Mouse (Mus musculus) heart, adult 11 months (tissue): ENCODE measurements around the gene Mamdc4.
A peak's percentile ranks its signal among the peaks of the same experiment; 100 is the strongest.

Experiments used
- DNase-seq: peaks from one replicate; pipeline ENCODE4 v3.0.0; 2022

The Mamdc4 gene

DNA sequence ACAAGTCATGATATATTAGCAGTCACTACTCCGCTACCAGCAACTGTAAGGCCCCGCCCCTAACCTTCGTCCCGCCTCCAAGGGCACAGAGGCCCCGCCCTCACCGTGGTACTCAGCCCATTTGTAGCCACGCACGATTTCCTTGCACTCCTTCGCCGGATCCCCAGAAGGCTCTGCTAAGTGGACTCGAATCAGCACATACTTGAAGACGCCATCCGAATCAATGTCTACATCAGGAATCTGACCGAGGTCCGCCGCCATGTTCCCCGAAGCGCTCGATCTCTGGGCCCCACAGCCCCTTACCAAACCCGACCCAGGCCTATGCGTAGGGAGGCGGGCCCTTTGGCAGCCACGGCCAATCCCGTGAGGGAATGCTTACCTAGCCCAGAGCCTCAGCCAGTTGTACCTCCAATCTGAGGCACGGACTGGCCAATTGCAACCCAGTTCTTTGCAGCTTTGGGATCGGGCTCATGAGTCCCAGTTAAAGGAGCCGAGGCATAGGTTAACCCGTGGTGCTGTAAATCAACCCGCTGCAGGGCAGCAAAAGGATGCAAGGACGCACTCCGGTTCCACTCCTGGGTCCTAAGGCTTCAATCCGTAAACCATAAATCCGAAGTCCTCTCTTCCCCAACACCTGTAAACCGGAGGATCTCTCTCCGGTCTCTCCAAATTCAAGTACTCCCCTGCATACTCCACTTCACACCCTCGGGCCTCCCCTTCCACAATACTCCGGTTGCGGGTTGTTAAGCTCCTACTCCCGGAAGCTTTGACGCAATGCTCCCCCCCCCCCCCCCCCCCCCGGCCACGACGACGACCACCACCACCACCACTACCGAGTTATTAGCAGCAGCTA is at the start of gene Mamdc4, which contains the start of gene Phpt1:
TSS of gene Mamdc4 (minus strand) at position 267 of the 853 bp plus-strand sequence.
TSS of gene Phpt1 (minus strand) at position 646 of the 853 bp plus-strand sequence.
- DNase-seq: peak; percentile 100

DNA sequence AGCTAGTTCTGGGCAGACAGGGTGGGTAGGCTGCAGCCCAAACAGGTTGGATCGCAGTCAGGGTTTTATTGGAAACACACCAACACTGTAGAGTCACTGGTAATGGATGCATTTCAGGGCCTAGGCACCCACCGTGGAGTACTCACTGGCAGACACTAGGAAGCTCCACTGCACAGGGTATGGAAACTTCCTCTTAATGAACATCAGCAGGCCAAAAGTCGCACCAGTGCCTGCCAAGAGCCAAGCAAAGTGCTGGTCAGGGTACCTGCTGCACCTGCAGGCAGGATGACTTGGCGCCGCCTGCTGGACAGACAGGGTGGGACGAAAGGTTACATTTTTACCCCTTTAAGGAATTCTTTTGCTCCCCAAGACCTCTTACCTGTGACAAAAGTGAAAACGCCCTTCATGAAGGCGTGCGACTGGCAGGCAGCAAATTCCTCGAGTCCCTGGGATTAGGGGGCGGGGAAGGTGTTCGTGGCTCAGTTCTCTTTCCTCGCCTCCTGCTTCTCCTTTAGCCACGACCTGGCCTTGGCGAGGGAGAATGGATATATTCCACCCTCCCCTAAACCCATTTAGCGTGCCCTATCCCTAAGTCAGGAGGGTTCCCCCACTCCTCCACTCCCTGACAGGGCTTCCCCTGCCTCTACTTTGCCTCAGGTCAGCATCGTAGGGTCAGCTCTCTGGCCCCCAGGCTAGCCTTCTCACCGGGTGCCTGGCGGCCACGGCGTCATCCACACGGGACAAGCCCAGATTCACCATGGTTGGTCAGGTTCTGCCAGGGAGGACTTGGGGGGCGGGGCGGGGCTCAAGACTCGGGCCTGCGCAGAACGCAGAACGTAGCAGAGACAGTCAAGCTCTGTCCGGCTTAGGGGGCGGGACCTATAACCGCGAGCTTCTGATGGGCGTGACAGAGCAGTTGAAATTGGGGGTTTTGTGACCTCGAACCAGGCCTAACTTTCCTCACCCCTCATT is 46.9 kb upstream of the Mamdc4 start, which contains the start of gene Tmem141:
TSS of gene Tmem141 (minus strand) at position 777 of the 972 bp plus-strand sequence.
- DNase-seq: peak; percentile 99

DNA sequence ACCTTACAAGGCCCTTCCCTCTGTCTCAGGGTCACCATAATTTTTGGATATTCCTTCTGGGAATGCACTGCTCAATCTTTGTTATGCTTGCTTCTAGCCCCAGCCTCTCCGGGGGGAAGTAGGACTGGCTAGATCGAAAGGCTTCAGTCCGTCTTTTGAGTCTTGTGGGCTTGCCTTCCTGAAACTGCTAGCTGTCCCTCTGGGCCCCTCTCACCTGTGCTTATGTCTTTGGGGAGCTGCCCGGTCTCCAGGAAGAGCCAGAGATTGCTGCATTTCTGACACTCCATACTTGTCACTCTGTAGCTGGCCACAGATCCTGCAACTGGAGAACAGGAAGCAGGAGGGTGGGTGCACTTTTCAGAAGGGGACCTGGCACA is 46.2 kb upstream of the Mamdc4 start:
- peak; percentile 91 for DNase-seq

DNA sequence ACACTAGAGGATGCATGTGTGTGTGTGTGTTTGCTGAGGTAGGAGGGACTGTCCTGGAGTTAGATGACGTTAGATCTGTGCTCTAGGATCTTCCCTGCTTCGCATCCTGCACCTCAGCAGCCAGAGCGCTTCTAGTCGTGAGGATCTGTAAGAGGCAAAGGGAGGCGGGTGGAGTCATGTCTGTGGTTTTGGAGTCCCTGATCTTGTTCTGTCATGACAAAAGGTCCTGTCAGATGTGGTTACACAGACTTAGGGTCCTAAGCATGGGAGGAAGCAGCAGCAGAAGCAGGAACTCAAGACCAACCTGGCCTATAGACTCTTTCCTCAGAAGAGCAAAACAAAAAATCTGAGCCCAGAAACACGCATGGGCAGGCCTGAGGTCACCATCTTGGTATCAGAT is 45.7 kb upstream of the Mamdc4 start:
- no peak for DNase-seq

DNA sequence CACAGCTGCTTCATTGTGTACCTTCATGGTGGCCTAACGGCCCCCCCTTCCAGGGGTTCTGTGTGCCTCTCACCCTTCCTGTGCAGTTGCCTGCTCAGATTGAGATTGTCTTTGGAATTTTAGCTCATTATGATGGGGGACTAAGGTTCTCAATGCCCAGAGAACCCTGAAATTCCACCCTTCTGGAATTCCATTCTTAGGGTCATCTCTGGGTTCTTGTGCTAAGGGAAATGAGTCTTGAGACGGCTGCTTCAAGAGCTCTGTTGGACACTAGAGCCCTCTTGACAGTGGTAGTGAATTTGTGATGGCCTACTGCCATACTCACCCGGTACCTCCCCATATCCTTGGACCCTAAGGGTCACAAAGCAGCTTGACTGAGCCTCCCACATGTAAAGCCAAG is 42.9 kb upstream of the Mamdc4 start, which contains the start of gene Ccdc183:
TSS of gene Ccdc183 (minus strand) at position 101 of the 400 bp plus-strand sequence.
- no peak for DNase-seq

DNA sequence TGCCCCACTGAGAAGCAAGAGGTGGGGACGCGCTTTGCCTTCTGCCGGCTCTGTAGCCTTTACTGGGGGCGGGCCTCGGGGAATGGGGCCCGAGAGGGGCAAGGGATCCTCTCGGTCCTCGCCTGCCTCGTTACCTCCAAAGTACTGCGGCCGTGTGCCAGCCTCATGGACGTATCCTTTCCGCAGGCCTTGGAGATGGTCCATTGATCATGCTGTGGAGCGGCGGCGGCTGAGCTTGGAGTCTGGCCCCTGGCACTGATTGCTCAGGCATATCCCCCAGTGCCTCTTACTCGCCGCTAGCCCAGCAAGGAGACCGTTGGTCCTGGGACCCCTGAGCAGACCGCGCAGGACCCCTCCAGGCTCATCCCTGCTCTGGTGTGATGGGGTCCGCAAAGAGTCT is 41.8 kb upstream of the Mamdc4 start:
- no peak for DNase-seq

DNA sequence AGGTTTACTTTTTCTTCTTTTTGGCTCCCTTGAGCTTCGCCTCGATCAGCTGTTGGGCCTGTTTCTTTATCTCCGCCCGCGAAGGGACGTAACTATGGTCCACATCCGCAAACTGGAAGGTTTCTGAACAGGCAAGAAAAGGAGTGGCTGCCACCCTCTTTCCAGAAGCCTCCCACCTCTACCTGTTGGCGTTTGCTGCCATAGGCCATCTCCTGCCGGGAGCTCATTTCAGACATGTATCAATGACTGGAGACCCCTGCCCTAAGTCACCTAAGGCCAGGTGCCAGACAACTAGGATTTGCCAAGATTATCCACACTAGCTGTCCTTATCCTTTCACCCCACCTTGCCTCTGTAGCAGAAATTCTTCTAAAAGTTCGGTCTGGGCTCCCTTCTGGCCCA is 34.0 kb upstream of the Mamdc4 start:
- DNase-seq: no peak

DNA sequence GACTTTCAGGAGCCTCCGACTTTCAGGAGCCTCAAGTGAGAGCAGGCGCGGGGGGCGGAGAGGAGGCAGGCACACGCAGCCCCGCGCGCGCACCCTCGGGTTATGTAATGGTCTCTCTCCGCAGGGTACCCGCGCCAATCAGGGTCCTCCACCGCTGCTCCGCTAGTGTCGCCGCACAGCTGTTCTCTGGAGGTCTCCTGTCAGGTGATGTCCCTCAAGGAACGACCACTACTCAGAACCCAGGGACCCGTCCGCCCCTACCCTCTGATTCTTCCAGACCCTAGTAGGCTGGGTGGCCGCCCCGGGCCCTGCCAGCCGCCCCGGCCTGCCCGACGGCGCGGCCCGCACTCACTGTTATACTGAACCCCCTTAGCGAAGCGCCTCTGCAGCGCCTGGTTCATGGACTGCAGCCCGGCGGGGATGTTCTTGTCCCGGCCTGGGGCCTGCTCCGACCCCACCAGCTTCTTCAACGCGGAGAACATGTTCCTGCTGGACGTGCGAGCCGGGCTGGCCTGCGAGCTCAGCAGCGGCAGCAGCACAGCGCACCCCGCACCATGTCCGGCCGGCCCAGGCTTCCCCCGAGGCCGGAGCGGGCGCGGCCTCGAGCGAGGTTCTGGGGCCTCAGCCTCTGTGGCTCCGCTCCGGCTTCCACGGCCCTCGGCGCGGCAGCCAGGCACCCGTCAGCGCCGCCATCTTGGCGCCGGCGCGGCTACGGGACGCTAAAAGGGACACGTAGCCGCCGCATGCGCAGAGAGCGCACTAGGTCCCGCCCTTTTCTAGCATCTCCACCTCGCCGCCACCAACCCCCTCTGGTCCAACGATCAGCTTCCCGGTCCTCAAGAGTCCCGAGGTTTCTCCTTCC is 33.3 kb upstream of the Mamdc4 start, which contains the start of gene Rabl6:
TSS of gene Rabl6 (minus strand) at position 761 of the 862 bp plus-strand sequence.
- peak; percentile 99 for DNase-seq

DNA sequence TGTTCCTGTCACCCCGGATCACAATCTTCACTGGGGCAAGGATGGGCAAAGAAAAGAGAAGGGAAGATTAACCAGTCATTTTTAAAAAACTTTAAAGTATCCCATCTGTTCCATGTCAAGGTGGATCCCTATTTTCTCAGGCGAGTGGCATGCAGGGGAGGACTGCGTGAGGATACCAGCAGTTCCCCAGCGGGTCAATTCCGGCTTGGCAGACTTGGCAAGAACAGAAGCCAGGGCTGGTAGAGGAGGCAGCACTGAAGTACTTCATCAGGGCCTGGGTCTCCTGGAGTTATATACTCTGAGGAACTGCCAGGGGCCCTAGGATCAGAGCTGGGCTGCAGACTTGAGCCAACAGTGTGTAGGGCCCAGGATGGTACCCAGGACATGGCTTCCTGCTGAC is 27.9 kb upstream of the Mamdc4 start:
- DNase-seq: no peak

DNA sequence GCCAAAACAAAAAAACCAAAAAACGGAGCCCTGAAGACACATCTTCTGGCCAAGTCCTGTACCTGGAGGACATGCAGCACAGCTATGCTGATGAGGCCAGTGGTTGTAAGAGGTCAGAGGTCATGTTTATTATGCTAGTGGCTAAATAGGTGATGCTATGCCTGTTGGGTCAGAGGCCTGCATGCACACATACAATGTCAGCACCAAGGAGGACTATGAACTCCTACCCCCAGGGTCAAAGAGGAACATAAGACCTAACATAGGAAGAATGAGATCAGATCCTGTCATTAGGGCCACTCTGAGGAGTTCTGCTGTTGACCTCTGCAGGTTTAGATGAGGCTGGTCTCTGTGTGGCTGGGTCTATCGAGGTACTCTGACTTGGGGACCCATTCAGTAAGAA is 25.4 kb upstream of the Mamdc4 start:
- no peak for DNase-seq

DNA sequence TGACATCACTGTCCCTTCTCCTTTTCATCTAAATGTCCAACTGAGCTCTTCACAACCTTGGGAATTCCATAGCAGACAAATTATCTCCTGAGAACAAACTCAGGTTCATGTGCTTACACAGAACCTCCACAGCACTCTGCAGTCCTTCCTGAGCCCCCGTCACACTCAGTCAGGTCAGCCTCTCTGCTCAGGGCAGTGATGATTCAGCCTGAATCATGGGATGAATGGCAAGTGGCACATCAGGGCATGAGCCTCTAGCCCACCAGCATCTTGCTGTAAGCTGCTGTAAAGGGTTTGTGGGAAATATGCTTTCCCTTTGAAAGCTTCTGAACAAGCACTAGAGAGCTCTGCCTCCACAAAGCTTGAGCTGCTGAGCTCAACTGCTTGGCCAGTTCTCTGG is 24.1 kb upstream of the Mamdc4 start:
- no peak for DNase-seq

DNA sequence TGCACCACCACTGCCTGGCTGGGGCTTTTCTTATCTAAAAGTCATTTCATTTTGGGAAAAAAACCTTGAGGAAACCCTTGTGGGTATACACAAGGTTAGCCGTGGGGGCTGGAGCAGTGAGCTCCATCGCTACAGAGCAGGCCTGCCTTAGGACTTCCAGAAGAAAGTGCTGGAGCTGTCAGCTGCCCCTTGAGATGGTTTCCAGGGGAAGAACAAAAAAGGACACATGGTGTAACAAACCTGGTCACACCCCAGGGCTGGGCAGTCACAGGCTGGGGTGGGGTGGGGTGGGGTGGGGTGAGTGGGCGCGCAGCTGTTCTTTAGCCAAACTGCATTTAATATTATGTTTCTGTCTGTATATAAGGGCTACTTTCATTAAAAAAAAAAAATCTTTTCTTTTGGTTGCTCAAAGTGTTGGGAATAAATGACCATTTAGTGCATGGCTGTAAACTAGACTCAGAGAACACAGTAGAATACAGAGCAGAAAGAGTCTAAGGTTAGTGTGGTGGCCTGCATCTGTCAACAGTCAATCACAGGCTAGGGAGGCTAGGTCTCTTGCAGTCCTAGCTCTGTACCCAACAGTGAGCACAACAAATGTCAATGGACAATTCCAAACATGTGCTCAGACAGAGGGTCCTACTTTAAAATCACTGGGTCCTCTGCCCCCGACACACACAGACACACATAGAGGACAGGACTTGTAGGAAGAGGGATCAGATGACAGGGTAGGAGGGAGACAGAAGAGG is 22.3 kb upstream of the Mamdc4 start:
- DNase-seq: no peak

DNA sequence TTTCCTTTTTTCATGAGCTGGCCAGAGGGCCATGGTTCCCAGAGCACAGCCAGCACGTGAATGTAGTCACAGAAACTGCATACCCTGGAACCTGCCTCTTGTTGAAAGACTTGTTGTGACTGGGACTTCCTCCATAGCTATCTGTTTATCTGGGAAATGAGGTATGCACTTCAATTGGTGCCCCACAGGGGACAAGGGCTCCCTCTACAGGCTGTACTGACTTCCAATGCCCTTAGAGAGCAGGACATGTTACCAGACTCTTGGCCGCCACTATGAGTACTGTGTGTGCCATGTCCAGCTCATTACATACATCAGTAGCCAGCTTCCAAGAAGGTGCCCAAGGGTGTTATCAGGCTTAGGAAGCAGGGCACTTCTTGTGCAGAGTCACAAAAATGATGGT is 17.2 kb upstream of the Mamdc4 start:
- DNase-seq: peak; percentile 84

DNA sequence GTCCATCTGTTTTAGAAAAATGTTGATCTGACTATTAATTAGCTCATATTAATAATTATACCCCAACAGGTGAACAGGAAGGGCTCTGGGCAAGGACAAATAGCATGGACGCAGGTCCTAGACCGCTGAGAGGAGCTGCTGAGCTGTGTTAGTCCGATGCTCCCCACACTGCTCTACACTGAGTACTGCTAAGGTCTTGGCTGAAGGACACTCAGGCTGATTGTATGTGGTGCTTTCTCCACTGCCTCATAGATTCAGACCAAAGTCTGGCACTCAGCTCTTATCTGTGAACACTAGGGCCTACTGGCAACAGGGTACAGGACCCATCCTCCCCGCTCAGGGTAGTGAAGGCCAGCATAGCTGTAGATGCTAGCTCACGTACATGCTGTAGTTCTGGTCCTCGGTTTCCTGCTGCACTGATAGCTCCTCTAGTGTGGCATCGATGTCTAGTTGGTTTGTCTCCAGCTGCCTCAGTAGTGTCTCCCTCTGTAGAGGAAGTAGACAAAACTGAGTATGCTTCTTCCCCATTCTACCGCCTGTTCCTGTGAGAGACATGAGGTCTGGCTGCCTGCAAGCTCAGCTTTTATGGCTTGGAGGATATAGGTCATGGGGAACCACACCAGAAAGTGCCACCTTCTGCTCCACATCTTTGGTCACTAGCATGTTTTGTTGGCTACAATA is 13.7 kb upstream of the Mamdc4 start:
- DNase-seq: no peak

DNA sequence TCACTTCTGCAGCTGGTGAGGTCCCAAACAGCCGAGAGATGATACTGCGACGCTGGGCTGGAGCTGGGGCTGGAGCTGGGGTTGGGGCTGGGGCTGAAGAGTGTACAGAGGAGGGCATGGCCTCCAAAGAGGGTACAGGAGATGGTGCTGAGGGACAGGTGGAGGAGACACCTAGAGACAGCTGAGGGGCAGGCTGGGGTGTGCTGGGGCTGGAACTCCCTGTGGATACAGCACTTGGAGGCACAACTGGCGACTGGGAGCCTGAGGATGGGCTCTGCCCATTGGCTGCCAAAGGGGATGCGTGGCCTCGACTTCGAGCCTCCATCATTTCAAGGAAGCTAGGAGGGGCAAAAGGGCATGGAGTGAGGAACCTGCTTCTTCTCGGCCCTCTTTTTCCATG is 12.6 kb upstream of the Mamdc4 start:
- DNase-seq: peak; percentile 89

DNA sequence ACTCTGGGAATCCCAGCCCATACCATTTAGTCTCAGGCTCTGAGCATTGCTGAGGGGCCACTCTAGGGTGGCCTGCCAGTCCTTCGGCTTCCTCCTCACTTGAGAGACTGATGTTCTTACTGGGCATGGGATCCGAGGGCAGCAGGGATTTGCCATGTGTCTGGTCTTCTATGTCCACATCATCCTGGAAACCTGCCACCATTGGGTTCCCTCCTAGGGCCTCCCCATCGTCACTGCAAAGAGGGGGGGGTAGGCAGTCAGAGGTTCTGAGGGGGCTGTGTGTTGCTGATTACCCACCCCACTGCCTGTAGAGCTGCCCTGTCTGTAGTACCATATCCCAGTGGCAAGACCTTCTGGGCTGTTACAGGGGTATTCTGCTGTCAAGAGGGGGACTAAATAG is 11.0 kb upstream of the Mamdc4 start:
- no peak for DNase-seq

DNA sequence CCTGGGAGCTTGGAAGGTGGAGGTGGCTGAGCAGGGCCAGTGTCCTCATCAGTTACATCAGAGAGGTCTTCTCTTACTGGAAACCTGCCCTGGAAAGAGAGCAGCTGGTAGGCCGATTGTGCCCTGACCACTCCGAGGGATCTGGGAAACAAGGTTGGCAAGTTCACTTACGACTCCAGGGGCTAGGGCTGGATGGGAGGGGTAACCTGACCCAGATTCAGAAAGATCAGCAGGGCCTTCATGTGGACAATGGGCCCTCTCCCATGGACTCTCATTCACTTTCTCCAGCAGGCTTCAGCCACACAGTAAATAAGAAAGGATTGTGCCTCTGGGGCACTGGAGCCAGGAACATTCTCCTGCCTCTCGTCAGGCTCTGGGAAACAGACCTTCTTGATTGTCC is 10.2 kb upstream of the Mamdc4 start:
- DNase-seq: no peak

DNA sequence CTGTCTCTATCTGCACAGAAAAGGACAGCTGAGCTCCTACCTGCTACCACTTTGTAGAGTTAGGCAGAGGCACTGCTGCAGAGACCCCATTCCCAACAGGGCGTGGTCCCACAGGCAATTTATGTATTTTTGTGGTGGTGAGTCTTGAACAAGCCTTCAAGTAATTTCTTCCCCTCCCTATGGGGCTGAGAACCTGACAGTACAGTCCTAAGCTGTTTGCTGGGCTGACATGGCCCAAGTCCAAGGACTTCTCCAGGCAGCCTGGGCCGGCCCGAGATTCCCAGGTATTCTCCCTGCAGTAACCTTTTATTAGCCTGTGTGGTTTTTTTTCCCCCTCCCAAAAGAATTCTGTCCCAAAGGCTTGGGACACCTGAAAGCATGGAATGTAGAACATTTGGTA is 9.5 kb upstream of the Mamdc4 start:
- no peak for DNase-seq

DNA sequence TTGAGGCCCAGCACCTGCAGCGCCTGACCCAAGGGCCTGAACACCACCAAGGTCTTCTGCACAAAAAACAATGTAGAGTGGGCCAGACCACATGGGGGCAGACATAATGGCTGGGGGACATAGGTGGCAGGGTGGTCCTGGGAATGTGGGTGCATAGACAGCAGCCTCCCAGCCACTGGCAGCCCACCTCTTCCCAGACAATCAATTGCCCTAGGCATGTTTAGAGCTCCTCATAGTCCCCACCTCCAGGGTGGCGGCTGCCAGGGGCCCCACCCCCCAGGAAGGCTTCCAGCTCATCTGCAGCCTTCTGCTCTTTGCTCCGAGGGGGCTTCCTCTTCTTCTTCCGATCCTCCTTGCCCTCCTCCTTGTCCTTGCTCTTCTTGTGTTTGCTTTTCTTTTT is 8.9 kb upstream of the Mamdc4 start:
- DNase-seq: no peak

DNA sequence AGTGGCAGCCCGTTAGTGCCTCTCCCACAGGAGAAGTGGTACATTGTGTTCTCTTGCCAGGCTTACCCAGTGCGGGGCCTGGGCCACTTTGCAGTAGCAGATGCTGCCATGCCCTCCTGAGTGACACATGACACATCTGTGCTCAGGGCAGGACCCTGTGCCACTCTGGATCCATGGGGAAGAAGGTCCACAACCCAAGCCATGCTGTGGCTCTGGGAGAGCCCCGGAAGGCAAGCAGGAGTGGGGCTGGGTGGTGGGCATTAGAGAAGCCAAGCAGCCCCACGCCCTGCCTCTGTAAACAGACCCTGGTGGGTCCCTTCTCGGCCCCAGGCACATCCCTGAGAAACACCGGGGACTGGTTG is 8.5 kb upstream of the Mamdc4 start:
- peak; percentile 95 for DNase-seq

DNA sequence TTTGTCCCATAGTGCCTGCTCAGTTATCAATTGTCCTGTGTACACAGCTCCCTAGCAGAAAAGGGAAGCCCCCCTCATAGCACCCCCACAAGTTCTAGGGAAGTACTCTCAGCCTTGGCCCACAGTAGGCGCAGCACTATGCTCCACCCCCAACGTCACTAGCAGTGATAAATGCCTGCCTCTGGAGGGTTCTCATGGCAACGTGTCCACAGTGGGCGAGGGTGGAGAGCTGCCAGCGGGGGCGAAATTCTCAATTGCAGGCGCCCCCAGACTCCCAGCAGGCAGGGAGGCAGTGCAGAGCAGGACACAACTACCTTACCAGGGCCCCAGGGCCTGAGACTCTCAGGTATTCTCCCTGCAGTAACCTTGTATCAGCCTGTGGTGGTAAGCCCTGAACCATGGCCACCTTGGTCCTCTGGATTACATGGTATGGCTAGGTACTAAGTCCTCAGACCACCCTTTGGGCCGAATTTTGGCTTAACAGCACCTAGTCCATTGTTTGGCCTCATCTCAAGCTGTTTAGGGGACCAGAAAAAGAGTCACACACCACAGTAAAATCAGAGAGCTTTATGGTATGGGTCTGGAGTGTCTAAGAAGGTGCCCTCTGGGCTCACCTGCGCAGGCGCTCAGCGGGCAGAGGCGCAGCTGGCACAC is 7.9 kb upstream of the Mamdc4 start:
- DNase-seq: no peak
